Mouse (Mus musculus) ovary, adult 18-20 months (tissue): ENCODE results near the gene Olfr138.

Source experiments
- DNase-seq: peaks from one replicate; pipeline ENCODE4 v3.0.0; 2022; ENCODE audit warnings: low spot score, mixed read lengths

Olfr138 gene

DNA sequence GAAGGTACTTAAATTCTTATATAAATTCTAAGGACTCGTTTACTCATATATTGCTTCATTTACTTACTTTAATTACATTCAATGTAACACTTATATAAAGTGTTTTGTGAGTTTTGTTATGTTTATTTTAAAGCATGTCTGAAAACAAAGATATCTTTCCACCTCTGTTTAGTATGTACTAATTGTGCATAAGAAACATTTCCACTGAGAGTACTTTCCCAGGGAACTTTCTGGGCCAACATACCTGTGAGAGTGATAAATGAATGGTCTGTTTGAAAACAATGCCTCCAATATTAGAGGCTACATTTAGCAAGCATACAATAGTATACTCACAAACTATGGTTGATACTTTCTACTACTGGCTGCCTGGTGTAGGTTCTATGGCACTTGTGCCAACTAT, at the start of gene Olfr138:
Gene Olfr138, plus strand, starts transcription at position 301 of the 400 bp plus-strand sequence.
- DNase-seq = no peak

DNA sequence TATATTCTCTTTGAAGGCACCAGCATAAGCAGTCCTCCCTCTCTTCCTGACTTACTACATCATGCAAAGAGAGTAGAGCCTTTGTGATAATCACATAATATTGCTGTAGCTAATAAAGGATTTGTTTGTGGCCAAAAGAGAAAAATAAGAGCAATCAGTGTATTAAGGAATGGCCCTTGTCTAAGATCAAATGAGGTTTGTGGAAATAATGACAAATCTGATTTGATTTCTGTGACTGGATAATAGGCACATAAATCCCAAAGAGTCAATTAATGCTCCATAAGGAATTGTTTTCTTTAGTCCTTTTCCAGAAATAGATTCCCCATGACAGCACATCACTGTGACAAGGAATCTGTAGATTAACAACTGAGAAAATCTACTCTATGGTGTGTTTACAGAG, 46.6 kb downstream of the Olfr138 start, which contains the start of gene Olfr137:
Gene Olfr137, minus strand, starts transcription at position 101 of the 400 bp plus-strand sequence.
- DNase-seq = no peak
